Mouse (Mus musculus) adrenal gland, adult 8-10 months (tissue): ENCODE data around the gene Cep85l. TPM values are rescaled to one million over a fixed set of nuclear protein-coding genes. Genes with fewer than 3 reads are reported as not detected.

Source experiments
- DNase-seq: peaks from one replicate; pipeline ENCODE4 v3.0.0; 2022
- total RNA-seq, 4 experiments: library from RNA; stranded (reverse); gene quantifications; 2 replicates each; pipeline ENCODE4 v1.2.4; 2022

Cep85l gene
- total RNA-seq, 4 experiments from 2014 or later = 7.5 to 15.7 (median 11.4) TPM

- no peak for DNase-seq
Observed at GRCm38 (mm10) chr10:53341288-53341965, 38.3 kb downstream of the Cep85l start.

- DNase-seq = no peak
Observed at GRCm38 (mm10) chr10:53339045-53339444, 40.7 kb downstream of the Cep85l start.

DNA sequence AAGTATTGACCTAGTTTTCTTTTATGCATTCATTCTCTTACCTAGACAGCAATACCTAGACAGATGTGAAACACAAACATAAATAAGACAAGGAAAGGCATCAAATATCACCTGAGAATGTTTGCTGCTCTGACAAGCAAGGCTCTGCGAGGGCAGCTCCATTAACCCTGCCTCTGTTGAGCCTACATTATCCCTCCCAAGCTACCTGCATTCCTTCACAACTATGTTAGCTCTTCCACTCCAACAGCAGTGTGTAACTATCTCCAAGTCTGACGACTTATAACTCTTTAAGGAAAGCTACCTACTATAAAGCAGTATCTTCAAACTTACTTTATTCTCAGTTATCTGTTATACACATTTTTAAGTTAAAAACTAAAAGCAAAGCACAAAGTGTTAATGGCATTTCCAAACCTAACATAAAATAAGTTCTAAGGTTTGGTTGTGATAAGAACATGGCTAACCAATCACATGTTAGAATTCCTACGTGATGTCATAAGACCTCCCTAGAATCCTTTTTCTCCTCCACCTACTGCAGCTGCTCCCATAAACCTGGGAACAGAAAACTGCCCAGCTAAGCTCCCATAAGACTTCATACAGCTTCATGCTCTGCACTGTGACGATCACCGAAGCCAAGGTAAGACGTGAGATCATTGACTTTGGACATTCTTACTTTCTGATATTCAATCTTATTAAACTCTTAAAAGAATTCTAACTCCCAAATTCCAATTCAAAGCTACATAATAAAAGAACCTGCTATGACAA is 42.4 kb downstream of the Cep85l start, which contains the start of gene Pln:
TSS of gene Pln (plus strand) at position 506 of the 762 bp plus-strand sequence.
- no peak for DNase-seq

DNA sequence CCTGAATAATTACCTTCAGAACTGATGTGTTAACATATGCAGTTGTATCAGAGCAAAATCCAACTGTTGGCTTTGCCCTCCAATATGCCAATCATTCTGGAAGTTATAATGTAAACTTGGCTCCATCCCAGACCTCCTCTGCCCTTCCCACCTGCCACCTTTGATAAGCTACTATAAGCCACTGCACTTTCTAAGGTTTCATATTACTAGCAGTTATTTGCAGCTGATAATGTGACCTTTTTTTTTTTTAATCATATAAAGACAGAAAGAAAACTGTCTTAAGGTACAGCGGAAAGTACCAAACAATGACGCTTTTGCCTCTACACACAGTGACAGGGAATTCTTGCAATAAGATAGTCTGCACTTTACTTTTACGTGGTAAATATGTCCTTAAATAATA is 43.8 kb downstream of the Cep85l start:
- DNase-seq = no peak

GRCm38 (mm10) chr10:53335266-53335665 is 44.5 kb downstream of the Cep85l start:
- no peak for DNase-seq

- no peak for DNase-seq
Observed at GRCm38 (mm10) chr10:53332752-53333151, 47.0 kb downstream of the Cep85l start.

DNA sequence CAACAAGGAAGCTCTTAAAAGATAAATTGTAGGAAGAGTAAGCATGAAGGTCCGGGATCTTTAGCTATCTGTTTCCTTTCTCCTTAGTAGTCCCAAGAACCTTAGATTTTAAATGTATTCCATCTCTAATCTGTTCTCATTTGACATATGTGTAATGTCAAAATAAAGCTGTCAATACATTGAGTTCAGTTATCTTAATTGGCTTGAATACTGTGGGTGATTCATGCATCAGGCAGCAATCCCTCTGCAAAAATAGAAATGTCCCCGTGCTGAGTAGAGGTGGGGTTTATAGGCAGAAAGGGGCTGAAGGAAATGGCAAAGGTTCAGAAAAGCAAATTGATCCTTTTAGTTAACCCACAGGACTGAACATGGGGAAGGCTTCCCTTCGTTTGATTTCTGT is 50.5 kb downstream of the Cep85l start:
- no peak for DNase-seq

- DNase-seq = no peak
Observed at GRCm38 (mm10) chr10:53326367-53326766, 53.4 kb downstream of the Cep85l start.

DNA sequence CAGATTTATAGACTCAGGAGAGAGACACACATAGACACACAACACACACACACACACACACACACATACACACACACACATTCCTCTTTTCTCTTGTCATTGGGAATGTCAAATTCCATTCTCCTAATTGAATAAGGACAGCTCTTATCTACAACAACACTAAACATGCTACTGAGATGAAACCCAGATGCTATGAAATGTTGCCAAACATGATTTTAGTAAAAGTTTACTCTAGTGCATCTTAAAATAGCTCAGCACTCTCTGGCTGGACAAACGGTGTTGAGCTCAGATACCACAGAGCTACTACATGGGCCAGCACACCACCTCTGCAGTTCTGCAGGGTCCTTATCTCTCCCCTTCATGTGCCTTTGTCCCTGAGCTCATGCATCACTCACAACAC is 55.1 kb downstream of the Cep85l start:
- no peak for DNase-seq

- DNase-seq = no peak
Observed at GRCm38 (mm10) chr10:53323367-53323766, 56.4 kb downstream of the Cep85l start.

DNA sequence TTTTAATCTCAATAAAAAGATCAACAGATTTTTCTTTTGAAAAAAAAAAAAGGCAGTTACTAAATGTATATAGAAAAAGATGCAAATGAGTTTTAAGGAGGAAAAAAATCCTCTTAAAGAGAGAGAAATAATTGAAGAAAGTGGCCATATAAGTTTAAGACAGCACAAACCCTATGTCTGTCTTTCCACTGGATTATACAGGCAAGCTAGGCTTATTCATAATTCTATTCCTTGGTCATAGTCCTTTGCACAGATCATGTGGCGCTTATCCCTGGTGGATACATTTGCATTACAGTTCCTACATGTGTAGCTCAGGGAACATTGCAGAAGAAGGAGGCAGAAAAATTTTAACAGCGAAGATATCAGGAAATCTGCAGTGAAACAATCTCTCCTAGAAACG is 73.1 kb downstream of the Cep85l start:
- DNase-seq = no peak

- DNase-seq = no peak
Observed at GRCm38 (mm10) chr10:53305867-53306266, 73.9 kb downstream of the Cep85l start.

DNA sequence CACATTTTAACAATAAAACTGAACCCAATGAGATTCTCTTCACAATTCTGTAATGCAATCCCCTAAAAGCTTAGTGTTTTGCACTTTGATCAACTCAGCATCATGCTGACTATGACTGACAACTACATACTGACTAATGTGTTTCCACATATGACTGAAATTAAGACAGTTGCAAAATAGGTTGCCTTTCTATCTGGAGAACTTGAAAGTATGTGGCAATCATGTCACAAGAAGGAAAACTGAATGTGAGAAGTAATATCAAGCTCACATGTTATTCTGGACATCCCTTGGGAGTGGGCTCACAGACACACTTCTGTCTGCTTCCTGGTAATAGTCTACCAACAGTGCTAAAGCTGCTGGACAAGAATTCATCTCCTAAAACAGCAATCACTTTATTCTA is 94.6 kb downstream of the Cep85l start:
- DNase-seq = no peak

- DNase-seq = no peak
Observed at GRCm38 (mm10) chr10:53272228-53272627, 107.5 kb downstream of the Cep85l start.

- DNase-seq = no peak
Observed at GRCm38 (mm10) chr10:53262021-53262420, 117.7 kb downstream of the Cep85l start.

DNA sequence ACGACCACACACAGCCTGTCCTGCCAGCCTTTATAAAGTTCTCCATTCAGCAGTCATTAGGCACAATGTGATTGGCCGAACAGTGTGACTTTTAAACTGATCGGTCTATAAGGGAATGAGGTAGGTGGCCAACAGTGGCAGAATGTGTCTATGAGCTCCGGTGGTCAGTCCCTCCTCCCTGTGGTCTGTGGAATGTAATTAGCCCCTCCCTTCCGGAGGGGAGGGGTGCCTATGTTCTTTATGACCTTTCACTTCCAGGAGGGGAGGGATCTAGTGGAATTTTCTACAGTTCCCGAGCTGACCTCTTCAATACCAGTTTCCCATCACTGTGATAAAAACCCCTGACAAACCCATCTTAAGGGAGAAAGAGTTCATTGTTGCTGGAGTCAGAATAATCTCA is 144.4 kb downstream of the Cep85l start:
- no peak for DNase-seq

GRCm38 (mm10) chr10:53234683-53235082 is 145.1 kb downstream of the Cep85l start:
- DNase-seq = no peak

DNA sequence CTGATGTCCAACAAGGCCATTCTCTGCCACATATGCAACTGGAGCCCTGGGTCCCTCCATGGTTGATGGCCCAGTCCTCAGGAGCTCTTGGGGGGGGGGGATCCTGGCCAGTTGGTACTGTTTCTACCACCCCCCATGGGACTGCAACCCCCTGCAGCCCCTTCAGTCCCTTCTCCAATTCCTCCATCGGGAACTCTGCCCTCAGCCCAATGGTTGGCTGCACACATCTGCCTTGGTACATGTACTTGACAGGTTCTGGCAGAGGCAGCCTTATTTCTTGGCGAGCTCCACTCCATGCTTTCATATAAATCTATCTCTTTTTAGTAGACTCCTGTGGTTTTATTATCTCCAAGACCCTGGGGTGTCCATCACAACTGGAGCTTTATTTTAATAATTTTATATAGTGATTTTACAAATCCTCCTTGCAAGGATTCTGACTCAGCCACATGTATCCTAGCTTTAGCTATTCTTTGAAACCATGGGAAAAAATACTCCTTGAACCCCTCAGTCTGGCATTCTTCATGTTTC is 145.6 kb downstream of the Cep85l start:
- no peak for DNase-seq

DNA sequence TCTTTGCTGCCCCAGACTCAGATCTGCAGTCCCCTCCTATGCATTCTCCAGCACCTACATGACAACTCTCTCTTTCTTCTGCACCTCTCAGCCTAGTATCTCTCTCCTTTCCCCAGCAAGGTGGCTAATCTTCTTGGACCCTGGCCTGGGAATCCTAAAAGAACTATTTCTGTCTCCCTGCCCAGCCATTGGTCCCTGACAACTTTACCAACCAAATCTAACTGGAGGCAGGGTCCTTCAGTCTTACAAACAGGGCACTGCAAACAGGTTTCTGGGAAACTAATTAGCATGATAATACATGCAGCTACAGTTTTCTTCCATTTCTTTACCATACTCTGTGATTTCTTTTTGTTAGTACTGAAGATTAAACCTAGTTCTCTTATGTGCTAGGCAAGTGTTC is 148.9 kb downstream of the Cep85l start:
- DNase-seq = no peak

DNA sequence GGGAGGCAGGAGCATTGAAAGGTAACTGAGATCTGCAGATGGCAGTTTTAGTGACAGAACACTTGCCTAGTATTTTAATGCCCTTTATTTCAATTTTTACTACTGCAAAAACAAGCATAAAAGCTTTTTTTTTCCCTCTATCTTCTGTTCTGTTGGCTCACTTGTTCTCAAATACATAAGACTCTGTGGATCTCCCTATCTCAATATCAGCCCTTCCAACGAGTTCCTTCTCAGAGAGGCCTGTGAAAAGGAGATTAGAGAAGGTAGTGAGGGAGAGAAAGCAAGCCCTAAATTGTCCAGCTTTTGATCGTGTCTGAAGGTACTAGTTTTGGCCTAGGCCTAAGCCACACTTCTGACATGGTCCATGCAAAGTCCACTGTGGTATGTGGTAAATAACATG is 150.6 kb downstream of the Cep85l start:
- no peak for DNase-seq
